Mouse (Mus musculus): ENCODE measurements around the gene Lingo4.

Lingo4 gene

DNA sequence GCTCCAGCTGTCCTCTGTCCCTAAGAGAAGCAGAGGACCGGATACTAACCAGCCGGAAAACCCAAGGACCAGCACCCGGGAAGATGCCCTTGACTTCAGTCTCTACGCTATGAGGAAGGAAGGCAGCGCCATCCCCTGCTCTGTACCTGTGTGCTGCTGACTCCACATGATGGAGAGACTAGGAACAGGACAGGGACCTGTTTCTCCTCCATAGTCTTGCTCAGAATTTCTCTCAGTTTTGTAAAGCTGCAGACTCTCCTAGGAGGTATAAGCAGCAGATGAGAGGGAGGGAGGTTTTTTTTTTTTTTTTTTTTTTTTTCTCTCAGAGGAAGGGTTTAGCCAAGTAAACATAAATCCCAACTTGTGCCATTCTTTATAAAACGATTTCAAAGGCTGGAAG, at the start of gene Lingo4:
Gene Lingo4, plus strand, starts transcription at position 301 of the 400 bp plus-strand sequence.
- no peak for DNase-seq

- peak; percentile 30 for DNase-seq
Measured at GRCm38 (mm10) chr3:94360812-94361211, 37.5 kb upstream of the Lingo4 start.

GRCm38 (mm10) chr3:94362138-94362537, 36.2 kb upstream of the Lingo4 start, which contains the start of gene C2cd4d:
C2cd4d (plus strand) TSS chr3:94362438.
- no peak for DNase-seq

DNA sequence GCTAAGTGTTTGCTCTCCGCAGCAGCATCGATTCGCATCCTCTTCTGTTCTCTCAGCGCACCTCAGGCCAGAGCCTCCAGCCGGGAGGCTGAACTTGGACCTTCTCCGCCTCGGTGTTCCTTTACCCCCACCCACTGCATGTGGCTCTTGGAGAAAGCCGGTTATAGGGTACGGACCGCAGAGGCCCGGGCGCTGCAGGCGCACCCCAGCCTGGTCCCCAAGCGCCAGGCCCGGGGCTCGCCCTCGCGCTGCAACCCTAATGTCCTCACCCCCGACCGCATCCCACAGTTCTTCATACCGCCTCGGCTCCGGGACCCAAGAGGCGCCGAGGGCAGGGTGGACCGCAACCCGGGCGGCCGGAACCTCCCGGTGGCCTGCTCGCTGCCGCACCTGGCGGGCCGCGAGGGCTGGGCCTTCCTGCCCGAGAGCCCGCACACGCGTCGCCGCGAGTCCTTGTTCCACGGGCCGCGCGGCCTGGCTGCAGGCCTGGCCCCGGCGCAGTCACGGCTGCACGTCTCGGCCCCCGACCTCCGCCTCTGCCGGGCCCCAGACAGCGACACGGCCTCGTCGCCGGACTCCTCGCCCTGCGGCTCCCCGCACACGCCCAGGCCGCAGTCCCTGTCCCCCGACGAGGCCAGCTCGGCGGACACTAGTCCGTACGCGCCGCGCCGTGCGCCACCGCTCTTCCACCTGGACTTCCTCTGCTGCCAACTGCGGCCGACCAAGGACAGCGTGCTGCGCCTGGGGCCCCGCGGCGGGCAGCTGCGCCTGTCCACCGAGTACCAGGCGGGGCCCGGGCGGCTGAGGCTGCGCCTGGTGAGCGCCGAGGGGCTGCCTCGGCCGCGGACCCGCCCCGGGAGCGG, 34.8 kb upstream of the Lingo4 start:
- peak; percentile 61 for DNase-seq

DNA sequence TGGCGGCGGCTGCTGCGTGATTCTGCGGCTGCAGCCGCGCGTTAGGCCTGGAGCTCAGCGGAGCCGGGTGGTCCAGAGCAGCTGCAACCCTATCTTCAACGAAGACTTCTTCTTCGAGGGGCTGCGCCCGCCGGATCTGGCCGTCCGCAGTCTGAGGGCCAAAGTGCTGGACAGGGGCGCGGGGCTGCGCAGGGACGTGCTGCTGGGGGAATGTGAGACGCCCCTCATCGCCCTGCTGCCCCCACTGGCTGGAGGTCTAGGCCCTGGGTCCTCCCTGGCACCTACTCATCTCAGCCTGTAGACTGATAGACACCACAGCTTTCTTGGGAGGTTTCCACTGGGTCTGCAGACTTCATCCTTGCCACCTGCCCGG, 34.2 kb upstream of the Lingo4 start:
- no peak for DNase-seq

DNA sequence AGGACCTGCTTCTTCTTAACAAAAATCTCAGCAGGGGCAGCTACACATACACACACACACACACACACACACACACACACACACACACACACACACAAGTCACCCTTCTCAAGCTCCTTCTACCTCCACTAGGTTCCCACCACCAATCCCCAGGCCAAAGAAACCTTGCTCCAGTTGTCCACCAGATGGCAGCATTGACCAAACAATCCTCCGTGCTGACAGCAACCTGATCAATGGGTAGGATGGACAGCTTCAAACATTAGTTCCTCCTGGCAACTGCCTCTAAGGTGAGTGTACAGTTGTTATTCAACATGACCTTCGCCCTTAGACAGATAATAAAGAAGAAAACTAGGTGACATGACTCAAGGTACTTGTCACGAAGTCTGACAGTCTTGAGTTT, 31.6 kb upstream of the Lingo4 start:
- peak; percentile 81 for DNase-seq

DNA sequence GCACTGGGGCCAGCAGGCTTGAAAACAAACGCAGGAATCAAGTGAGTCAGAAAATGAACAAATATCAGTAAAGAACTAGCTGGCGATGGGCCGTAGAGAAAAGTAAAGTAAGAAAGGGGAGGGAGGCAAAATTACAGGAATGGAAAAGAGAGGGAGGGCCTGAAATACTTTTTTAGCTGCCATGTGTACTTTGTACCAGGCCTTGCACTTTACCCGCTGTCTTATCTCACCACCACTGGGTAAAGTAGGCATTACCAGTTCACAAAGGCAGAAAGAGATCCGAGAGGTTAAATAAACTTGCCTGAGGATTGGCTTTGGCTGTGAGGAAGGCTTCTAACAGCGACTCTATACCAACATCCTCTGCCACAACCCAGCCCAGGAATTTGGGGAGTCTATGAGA, 30.8 kb upstream of the Lingo4 start:
- DNase-seq = no peak

DNA sequence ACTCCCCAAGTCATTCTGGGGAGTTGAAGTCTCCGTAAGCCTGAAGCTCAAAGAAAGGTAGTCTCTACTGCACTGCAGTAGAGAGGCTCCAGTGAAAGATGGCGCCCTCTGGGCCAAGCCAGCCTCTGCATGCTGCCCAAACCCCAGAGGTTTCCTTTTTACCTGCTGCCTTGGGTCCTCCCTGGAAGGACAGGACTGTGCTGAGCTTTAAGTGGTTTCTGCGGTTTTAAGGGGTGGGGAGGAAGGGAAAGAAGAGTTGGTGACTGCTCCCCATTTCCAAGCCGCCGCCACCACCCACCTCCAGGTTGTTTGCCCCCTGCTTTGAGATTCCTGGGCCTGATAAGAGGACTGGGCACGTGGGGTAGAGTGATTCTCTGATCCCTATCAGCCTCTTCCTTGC, 29.7 kb upstream of the Lingo4 start:
- no peak for DNase-seq

GRCm38 (mm10) chr3:94369709-94370108, 28.6 kb upstream of the Lingo4 start:
- no peak for DNase-seq

DNA sequence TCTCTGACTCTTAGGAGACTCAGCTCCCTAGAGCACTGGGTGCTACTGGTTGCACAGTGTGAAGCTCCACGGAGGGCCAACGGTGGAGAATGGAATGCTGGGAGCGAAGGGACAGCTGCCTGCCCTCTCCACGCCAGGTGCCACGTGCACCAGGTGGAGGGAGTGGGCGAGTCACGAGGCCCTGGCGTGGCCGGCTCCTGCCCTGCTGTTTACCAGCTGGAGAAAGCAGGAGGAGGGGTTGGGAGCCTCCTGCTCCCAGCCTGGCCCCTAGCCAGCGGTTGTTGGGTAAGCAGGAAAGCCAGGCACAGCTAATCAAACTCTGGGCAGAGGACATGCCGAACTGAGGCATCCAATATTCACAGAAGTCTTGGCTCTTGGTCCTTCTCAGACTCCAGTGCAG, 26.7 kb upstream of the Lingo4 start:
- peak; percentile 94 for DNase-seq

DNA sequence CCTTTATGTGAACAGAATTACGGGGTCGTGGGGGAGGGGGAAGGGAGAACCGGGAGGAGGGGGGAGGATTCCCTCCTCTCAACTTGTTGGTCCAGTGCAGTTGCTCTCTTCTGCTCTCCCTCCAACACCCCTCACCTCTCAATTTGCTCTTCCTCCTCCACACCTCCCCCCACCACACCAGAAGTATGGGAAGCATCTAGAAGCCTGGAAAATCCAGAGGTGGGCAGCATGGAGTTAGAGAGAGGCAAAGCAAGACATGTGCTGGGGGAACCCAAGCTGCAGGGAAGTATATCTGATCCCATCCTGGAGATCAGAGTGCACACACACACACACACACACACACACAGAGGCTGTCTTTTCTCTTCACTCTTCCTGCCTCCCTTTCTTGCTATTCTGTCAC, 26.3 kb upstream of the Lingo4 start:
- DNase-seq = no peak

- peak; percentile 78 for DNase-seq
Measured at GRCm38 (mm10) chr3:94372641-94373040, 25.7 kb upstream of the Lingo4 start, which contains the start of gene Rorc. Rorc (plus strand) TSS chr3:94372794.

DNA sequence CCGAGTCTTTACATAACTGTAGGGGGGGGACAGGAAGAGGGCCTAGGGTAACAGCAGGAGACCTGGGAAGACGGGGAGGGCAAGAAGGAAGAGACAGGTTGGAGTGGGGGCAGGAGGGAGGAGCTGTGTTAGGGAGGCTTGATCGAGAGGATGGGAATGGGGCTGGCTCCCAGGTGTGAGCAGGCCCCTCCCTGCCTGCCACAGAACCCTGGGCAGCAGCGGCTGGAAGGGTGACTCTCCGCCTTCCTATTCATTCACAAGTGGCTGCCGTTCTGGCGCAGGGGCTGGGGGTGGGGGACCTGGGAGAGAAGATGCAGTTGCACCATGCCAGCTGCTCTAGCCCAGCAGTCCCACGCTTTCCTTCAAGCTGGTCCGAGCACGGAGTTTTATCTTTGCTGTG, 25.2 kb upstream of the Lingo4 start:
- DNase-seq = peak; percentile 38

- peak; percentile 78 for DNase-seq
Measured at GRCm38 (mm10) chr3:94373597-94374011, 24.7 kb upstream of the Lingo4 start.

GRCm38 (mm10) chr3:94374636-94375035, 23.7 kb upstream of the Lingo4 start:
- DNase-seq = peak; percentile 75

DNA sequence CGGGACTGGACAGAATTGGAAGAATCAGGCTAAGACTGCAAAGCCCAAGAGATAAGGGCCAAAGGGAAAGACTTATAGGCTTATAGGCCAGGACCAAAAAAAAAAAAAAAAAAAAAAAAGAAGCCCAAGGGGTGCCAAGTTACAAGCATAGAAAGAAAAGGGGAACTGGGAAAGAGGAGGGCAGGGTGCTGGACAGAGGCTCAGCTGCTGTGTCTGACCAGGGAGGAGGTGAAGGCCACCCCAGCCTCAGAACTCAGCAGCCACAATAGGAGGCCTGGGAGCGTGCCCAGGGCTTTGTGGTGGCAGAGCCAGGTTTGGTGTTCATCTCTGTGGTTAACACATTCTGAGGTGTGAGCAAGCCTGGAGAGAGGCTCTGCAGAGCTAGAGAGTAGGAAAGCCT, 23.2 kb upstream of the Lingo4 start:
- DNase-seq = no peak

- DNase-seq = no peak
Measured at GRCm38 (mm10) chr3:94375861-94376260, 22.5 kb upstream of the Lingo4 start.

- DNase-seq = no peak
Measured at GRCm38 (mm10) chr3:94377028-94377923, 21.0 kb upstream of the Lingo4 start.

- DNase-seq = no peak
Measured at GRCm38 (mm10) chr3:94379831-94380510, 18.3 kb upstream of the Lingo4 start.

GRCm38 (mm10) chr3:94382308-94382707, 16.0 kb upstream of the Lingo4 start:
- no peak for DNase-seq

DNA sequence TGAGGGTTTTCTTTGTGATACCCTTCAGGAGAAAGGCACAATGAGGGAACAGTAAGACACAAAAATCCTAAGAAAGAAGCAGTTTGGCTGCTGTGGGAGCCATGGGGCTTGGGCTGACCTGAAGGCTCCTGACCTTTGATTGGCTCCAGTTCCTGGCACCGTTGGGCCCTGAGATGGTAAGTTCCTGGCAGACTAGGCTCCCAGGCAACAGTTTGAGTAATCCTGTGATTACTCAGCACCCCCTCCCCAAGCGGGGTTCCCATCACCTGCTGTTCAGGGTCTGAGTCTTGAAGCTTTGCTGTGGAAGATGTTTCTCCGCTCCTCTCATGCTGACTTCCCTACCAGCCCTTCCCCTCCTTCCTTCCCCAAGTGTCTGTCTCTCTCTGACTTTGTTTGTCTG, 14.8 kb upstream of the Lingo4 start:
- DNase-seq = no peak

- DNase-seq = no peak
Measured at GRCm38 (mm10) chr3:94386671-94387070, 11.6 kb upstream of the Lingo4 start.

DNA sequence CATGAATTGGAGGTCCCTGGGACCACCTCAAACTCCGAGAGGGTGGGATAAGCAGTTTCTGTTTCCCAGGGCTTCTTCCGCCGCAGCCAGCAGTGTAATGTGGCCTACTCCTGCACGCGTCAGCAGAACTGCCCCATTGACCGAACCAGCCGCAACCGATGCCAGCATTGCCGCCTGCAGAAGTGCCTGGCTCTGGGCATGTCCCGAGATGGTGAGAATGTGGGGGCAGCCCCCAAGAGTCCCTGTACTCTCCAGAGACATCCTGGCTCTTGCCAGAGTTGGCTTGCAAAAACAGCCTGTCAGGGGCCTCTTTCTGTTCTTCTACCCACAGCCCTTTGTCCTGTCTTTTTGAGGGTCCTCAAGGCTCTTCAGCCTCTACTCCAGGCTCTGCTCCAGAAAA, 10.9 kb upstream of the Lingo4 start:
- DNase-seq = no peak
